Mouse (Mus musculus) lung, postnatal 36 days (tissue): ENCODE measurements around the gene Eef2k.
A peak's percentile ranks its signal among the peaks of the same experiment; 100 is the strongest.

Source experiments
- DNase-seq: peaks from one replicate; pipeline ENCODE4 v3.0.0; 2022; ENCODE audit warnings: mixed read lengths

Gene Eef2k

GRCm38 (mm10) chr7:120842345-120843036, at the start of gene Eef2k:
Gene Eef2k (plus strand): TSS chr7:120842831.
- peak; percentile 90 for DNase-seq

- DNase-seq = no peak
Measured at GRCm38 (mm10) chr7:120795544-120795943, 47.1 kb upstream of the Eef2k start.

DNA sequence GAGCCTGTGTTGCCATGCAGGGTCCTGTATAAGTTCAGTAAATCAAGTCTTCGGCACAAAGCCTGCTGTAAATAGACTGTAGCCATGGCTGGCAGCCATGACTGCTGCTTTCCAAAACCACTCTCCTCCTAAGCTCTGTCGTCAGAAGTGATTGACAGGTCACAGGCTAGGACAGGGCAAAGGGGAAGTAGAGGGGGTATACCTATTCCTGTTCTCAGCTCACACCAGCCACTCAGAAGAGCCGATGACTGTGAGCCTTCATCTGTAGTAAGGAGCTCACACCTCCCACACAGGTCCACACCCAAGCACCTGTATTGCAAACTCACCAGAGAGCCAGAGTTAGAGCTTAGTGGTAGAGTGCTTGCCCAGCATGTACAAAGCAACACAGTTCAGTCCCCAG, 46.3 kb upstream of the Eef2k start:
- no peak for DNase-seq

DNA sequence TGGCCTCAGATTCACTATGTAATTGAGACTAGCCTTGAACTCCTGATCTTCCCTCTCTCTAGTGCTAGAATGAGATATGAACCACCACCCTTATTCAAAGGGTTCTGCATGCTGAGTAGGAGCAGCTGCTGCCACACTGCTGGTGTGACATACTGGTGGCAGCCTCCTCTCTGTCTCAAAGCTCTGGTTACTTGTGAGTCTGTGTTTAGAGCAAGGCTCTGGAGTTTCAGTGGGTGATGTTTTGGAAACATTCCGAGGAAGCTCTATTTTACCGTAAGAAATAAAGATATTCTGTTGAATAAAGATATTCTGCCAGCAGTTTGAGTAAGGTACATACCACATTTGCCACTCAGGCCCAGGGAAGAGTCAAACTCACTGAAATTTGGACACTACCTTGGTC, 39.4 kb upstream of the Eef2k start:
- no peak for DNase-seq

GRCm38 (mm10) chr7:120809705-120810104, 32.9 kb upstream of the Eef2k start:
- DNase-seq = no peak

- no peak for DNase-seq
Measured at GRCm38 (mm10) chr7:120811834-120812415, 30.7 kb upstream of the Eef2k start, which contains the start of gene Gm5737. Gene Gm5737 (plus strand): TSS chr7:120812365.

- DNase-seq = no peak
Measured at GRCm38 (mm10) chr7:120817552-120817951, 25.1 kb upstream of the Eef2k start.

DNA sequence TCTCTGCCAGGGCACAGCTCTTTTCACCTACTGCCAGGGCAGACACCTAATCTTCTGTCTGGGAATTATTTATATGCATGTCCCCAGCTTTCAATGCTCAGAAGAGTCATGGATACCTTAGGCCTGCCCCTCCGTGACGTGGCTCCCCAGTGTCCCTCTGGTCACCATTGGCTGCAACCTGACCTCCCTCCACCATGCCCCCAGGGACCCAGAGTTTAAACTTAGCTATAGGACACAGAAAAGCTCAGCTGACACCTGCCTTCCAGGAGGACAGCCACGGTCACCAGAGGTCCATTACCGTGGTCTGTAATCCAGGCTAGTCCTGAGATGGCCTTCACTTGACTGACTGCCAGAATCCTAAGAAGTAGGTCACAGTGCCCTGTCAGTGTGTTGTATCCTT, 23.2 kb upstream of the Eef2k start:
- DNase-seq = no peak

DNA sequence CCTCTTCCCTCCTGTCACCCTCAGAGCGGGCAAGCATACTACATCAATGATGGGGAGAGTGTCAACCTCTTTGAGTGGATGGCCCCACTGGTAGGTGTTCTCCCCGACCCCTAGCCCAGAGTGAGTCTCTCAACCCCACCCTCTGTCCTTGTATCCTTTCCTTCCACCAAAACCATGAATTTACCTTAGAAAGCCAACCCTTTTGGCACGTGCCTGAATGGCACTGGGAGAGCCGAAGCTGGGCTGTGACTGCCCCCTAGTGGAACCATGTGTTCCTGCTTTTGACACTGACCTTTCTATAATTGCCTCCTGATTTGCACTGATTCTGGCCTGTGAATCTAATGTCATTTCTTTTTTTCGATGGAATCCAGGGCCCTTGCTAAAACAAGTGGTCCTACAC, 19.4 kb upstream of the Eef2k start:
- DNase-seq = peak; percentile 77

- DNase-seq = no peak
Measured at GRCm38 (mm10) chr7:120825097-120825496, 17.5 kb upstream of the Eef2k start.

DNA sequence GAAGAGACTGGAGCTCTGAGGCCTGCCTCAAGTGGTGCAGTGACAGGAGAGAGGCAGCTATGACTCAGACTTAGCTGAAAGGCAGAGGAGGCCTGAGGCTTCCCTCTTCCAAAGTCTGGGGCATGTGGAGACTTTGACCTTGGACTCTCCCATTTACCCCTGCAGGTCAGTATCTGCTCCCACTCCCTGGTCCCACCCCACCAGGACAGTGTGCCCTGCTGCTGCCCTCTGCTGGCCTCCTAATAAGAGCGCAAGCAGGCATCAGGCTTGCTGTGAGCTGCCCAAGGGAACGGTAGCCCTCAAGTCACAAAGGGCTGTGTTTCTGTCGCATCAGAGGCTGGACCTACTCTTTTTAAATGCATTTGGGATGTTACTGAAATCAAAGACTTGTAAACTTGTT, 16.2 kb upstream of the Eef2k start:
- no peak for DNase-seq

- peak; percentile 89 for DNase-seq
Measured at GRCm38 (mm10) chr7:120830431-120831381, 11.9 kb upstream of the Eef2k start.

DNA sequence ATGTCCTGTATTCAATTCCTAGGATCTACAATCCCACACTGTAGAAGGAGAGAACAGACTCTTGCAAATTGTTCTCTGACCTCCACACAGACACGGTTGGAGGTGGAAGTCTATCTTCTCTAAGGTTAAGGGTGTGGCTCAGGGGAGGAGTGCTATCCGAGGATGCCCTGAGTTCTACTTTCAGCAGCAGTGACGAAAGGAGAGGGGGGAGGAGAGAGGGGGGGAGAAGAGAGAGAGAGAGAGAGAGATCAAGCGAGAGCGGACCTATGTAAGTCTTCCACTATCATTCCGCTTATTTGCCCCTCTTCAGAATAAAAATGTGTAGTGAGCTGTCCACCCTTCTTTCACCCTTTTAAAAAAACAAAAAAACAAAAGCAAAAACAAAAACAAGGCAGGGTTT, 8.2 kb upstream of the Eef2k start:
- DNase-seq = no peak

GRCm38 (mm10) chr7:120834863-120835372, 7.7 kb upstream of the Eef2k start:
- DNase-seq = peak; percentile 88

- DNase-seq = peak; percentile 97
Measured at GRCm38 (mm10) chr7:120835449-120836359, 6.9 kb upstream of the Eef2k start.

DNA sequence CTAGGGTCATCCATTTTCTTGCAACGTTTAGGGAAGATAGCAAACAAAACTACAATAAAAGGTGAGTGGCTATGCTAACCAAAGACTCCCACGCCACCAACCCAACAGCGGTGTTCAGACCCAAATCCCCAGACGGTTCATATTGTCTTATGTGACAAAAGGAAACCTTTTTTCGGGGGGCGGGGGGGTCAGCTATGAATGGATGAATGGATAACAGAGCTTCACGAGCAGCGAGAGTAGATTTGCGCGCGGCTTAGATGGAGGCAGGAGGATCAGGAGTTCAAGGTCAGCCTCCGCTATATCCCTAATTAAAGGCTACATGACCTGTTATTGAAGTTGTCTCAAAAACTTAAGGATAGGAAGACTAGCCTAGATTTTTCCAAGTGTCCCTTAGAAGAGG, 6.3 kb upstream of the Eef2k start:
- DNase-seq = peak; percentile 46

- DNase-seq = no peak
Measured at GRCm38 (mm10) chr7:120838436-120839160, 4.0 kb upstream of the Eef2k start.

DNA sequence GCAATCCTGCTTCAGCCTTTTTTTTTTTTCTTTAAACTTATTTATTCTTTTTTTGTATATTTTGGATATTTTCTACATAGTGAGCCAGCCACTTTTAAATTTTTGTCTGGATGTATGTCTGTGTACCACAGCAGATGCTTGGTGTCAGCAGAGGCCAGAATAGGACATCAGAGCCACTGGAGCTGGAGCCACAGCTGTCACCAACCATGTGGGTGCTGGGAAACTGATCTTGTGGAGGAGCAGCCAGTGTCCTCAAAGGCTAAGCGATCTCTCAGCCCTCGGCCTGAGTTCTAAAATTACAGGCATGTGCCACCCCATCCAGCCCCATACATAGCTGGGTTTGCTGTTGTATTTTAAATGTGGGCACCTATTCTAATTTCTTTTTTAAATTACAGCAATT, 2.8 kb upstream of the Eef2k start:
- no peak for DNase-seq

GRCm38 (mm10) chr7:120843037-120843621, 498 bp downstream of the Eef2k start:
- DNase-seq = peak; percentile 90

GRCm38 (mm10) chr7:120843852-120844435, 1.3 kb downstream of the Eef2k start:
- no peak for DNase-seq

DNA sequence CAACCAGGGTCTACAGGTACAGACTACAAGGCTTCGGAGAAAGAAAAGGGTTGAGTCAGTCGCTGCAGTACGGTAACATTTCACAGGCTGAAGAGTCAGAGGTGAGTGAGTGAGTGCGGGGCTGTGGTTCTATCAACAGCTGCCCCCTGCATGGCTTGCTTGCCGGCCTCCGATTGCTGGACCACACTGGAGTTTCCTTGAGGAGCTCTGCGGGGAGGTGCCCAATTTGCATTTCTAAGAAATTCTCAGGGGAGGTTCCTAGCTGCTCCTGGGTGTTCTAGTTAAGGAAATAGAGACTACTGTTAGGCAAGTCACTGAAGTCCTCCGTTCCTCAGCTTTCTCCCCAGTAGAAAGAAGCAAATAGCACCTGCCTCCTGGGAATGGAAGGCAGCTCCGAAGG, 2.1 kb downstream of the Eef2k start:
- no peak for DNase-seq
